Comparison of ENCODE assay signal across 17 mouse cellular contexts in genomic region chrX:19285773-19286172, GRCm38 (mm10).
DNase-seq lines count a peak whose midpoint lies in the region; ATAC-seq and TF ChIP-seq lines count a peak whose summit lies in the region.
"Had no signal": no experiment of that assay in that cellular context is flagged by ENCODE, and none has a peak within 500 bp of the region (broad histone marks: within the 10 kb centered on the region; RNA-seq: fewer than 3 reads in every experiment).

No protein-coding gene starts in this region.

- no peak for ATAC-seq in heart, postnatal 0 days (ENCODE audit: insufficient read depth, low read depth)
- no peak for ATAC-seq in lung, postnatal 0 days
- peak; percentile 76 for ATAC-seq in megakaryocyte progenitor cell, adult 5-6 weeks (replicated peaks; ENCODE audit: poor library complexity)
- ATAC-seq: inflammation-experienced regulatory T-cells, adult 6 months had no signal

- no peak overlapping the region for H3K9ac ChIP-seq in heart, postnatal 0 days (replicated peaks; ENCODE audit: low read depth, low read length)
- H3K9ac ChIP-seq in lung, postnatal 0 days (replicated peaks; ENCODE audit: low read depth): no peak overlapping the region
- H3K9ac ChIP-seq in MEL (ENCODE audit: control insufficient read depth, low read depth, low read length, poor library complexity, severe bottlenecking): no peak overlapping the region
- H3K9ac ChIP-seq: limb, embryonic 15.5 days had no signal

- H3K36me3 ChIP-seq in heart, postnatal 0 days (replicated peaks; ENCODE audit: control insufficient read depth, insufficient read depth, low read length): no peaks in the 10 kb centered on the region
- H3K36me3 ChIP-seq in lung, postnatal 0 days (ENCODE audit: insufficient read depth, low read length): no peaks in the 10 kb centered on the region
- H3K36me3 ChIP-seq in MEL (ENCODE audit: control insufficient read depth in 1 of 2, insufficient read depth in 2 of 2, low read length in 2 of 2): no peaks in the 10 kb centered on the region
- H3K36me3 ChIP-seq: limb, embryonic 15.5 days; midbrain, embryonic 10.5 days had no signal

- no peaks in the 10 kb centered on the region for H3K79me2 ChIP-seq in MEL (ENCODE audit: control insufficient read depth, insufficient read depth, low read length, poor library complexity)

- WGBS in heart, postnatal 0 days: 56% methylated on average over 4 of the region's 4 CpGs
- 47% methylated on average over 4 of the region's 4 CpGs for WGBS in lung, postnatal 0 days

- H3K27ac ChIP-seq in heart, postnatal 0 days (ENCODE audit: low read depth): no peak overlapping the region
- no peak overlapping the region for H3K27ac ChIP-seq in lung, postnatal 0 days (ENCODE audit: low read length)
- H3K27ac ChIP-seq in MEL (ENCODE audit: control insufficient read depth, low read depth, low read length): no peak overlapping the region
- H3K27ac ChIP-seq: limb, embryonic 15.5 days; midbrain, embryonic 10.5 days had no signal

- no peaks in the 10 kb centered on the region for H3K27me3 ChIP-seq in heart, postnatal 0 days (ENCODE audit: control insufficient read depth, insufficient read depth, low read length)
- H3K27me3 ChIP-seq in lung, postnatal 0 days (replicated peaks; ENCODE audit: insufficient read depth, low read length): no peaks in the 10 kb centered on the region
- no peaks in the 10 kb centered on the region for H3K27me3 ChIP-seq in MEL (ENCODE audit: control insufficient read depth in 1 of 2, insufficient read depth in 2 of 2, low read length in 2 of 2)
- H3K27me3 ChIP-seq: limb, embryonic 15.5 days had no signal

- no peak for TF ChIP-seq POLR2A in MEL (IDR thresholded peaks at IDR 0.05; ENCODE audit: control insufficient read depth in 1 of 2, insufficient read depth in 1 of 2, low read depth in 1 of 2, low read length in 2 of 2, poor library complexity in 1 of 2)

- no peak for DNase-seq in heart, postnatal 0 days (ENCODE audit: low spot score)
- DNase-seq in heart, adult 9 months (ENCODE audit: low spot score in 2 of 2): no peak
- no peak for DNase-seq in lung, postnatal 0 days (ENCODE audit: low spot score)
- DNase-seq in lung, adult 18-20 months: no peak
- peak; percentile 19 for DNase-seq in MEL (ENCODE audit: low read depth, low spot score)
- no peak for DNase-seq in yolk sac, embryonic 10.5 days (ENCODE audit: low spot score)
- DNase-seq in urinary bladder, postnatal 10 days (ENCODE audit: low spot score): no peak
- DNase-seq: cerebellum, adult 9-11 months; gastrocnemius, postnatal 36 days; heart, postnatal 4 days; lung, postnatal 10 days; right cerebral cortex, postnatal 14 days had no signal

- no peaks in the 10 kb centered on the region for H3K9me3 ChIP-seq in heart, postnatal 0 days (replicated peaks; ENCODE audit: control insufficient read depth, low read length)
- no peaks in the 10 kb centered on the region for H3K9me3 ChIP-seq in lung, postnatal 0 days (ENCODE audit: low read length)
- H3K9me3 ChIP-seq in MEL (replicated peaks; ENCODE audit: insufficient read depth, low read length): no peaks in the 10 kb centered on the region
- H3K9me3 ChIP-seq: limb, embryonic 15.5 days had no signal

- no peak for TF ChIP-seq EP300 in heart, postnatal 0 days (IDR thresholded peaks at IDR 0.05; ENCODE audit: low read depth)
- no peak for TF ChIP-seq EP300 in lung, postnatal 0 days (IDR thresholded peaks at IDR 0.05)
- no peak for TF ChIP-seq EP300 in MEL (IDR thresholded peaks at IDR 0.05; ENCODE audit: low read depth in 1 of 2, low read length in 2 of 2)

- H3K4me2 ChIP-seq in heart, postnatal 0 days (ENCODE audit: low read depth, low read length): no peak overlapping the region
- no peak overlapping the region for H3K4me2 ChIP-seq in lung, postnatal 0 days (replicated peaks; ENCODE audit: low read depth, low read length)
- H3K4me2 ChIP-seq: heart, embryonic 11.5 days; limb, embryonic 15.5 days had no signal

- peak; percentile 26 for TF ChIP-seq CTCF in heart, postnatal 0 days (IDR thresholded peaks at IDR 0.05; ENCODE audit: low read depth)
- TF ChIP-seq CTCF in lung, postnatal 0 days (IDR thresholded peaks at IDR 0.05): peak; percentile 57
- peak in 1 of 3 experiments; percentile 39; a peak in 2 of 6 replicates for TF ChIP-seq CTCF in MEL (IDR thresholded peaks at IDR 0.05 in 2 of 3, conservative IDR thresholded peaks at IDR 0.05 in 1 of 3; ENCODE audit: control insufficient read depth in 1 of 3, insufficient read depth in 1 of 3, low read depth in 2 of 3, low read length in 3 of 3, poor library complexity in 1 of 3, severe bottlenecking in 1 of 3)

- H3K4me1 ChIP-seq in heart, postnatal 0 days (ENCODE audit: control insufficient read depth, insufficient read depth): no peaks in the 10 kb centered on the region
- H3K4me1 ChIP-seq in lung, postnatal 0 days (ENCODE audit: insufficient read depth, low read depth, low read length): no peaks in the 10 kb centered on the region
- H3K4me1 ChIP-seq in MEL (ENCODE audit: control insufficient read depth in 1 of 2, insufficient read depth in 2 of 2, low read length in 2 of 2): no peaks in the 10 kb centered on the region
- H3K4me1 ChIP-seq: limb, embryonic 15.5 days; midbrain, embryonic 10.5 days had no signal

- peak; percentile 50 for TF ChIP-seq RAD21 in MEL (IDR thresholded peaks at IDR 0.05; ENCODE audit: low read depth, low read length)

- H3K4me3 ChIP-seq in heart, postnatal 0 days (ENCODE audit: low read depth, low read length): no peak overlapping the region
- H3K4me3 ChIP-seq in lung, postnatal 0 days (ENCODE audit: low read depth, low read length): no peak overlapping the region
- no peak overlapping the region for H3K4me3 ChIP-seq in MEL (ENCODE audit: control insufficient read depth in 1 of 2, insufficient read depth in 1 of 2, low read depth in 2 of 2, low read length in 2 of 2)
- H3K4me3 ChIP-seq: limb, embryonic 15.5 days; midbrain, embryonic 10.5 days had no signal

TF ChIP-seq in MEL, 35 proteins besides CTCF, POLR2A, EP300 and RAD21:
- TF ChIP-seq MEF2A (IDR thresholded peaks at IDR 0.05; ENCODE audit: extremely low read depth, insufficient replicate concordance, low read depth, low read length, poor library complexity, severe bottlenecking) (no peak), SMC3 (IDR thresholded peaks at IDR 0.05; ENCODE audit: low read depth, low read length) (peak; percentile 58)
